Mouse (Mus musculus) MEL (cell line): ENCODE results near the gene Camta2. TPM values are rescaled to one million over a fixed set of nuclear protein-coding genes. Genes with fewer than 3 reads are reported as not detected.

Experiments
- DNase-seq: peaks from one replicate; pipeline ENCODE4 v3.0.0; 2011; ENCODE audit warnings: low read depth, low spot score
- H3K27ac ChIP-seq: 2 replicates; pipeline ENCODE4 v1.5.1; 2012; ENCODE audit warnings: low read depth, mild to moderate bottlenecking, control low read depth, low read length, moderate library complexity; ENCODE audit not compliant: control insufficient read depth
- H3K27me3 ChIP-seq, 2 experiments: fragments of 150-350 bp in 1 of 2; sonication (generic) in 1 of 2; 2 replicates each; pipeline ENCODE4 v1.6.1; 2012; ENCODE audit warnings: low read length in 2 of 2, mild to moderate bottlenecking in 2 of 2, improper control_type of control experiment in 1 of 2, moderate library complexity in 1 of 2; ENCODE audit not compliant: insufficient read depth in 2 of 2, control insufficient read depth in 1 of 2
- H3K36me3 ChIP-seq, 2 experiments: 2 replicates each; pipeline ENCODE4 v1.6.1; 2012 to 2014; ENCODE audit warnings: low read length in 2 of 2, improper control_type of control experiment in 1 of 2, inconsistent platforms in 1 of 2, mild to moderate bottlenecking in 1 of 2; ENCODE audit not compliant: insufficient read depth in 2 of 2, control insufficient read depth in 1 of 2
- H3K4me1 ChIP-seq, 2 experiments: fragments of 150-350 bp in 1 of 2; sonication (generic) in 1 of 2; 2 replicates each; pipeline ENCODE4 v1.6.1; 2012; ENCODE audit warnings: low read length in 2 of 2, improper control_type of control experiment in 1 of 2, mild to moderate bottlenecking in 1 of 2; ENCODE audit not compliant: insufficient read depth in 2 of 2, control insufficient read depth in 1 of 2
- H3K4me3 ChIP-seq, 2 experiments: fragments of 150-350 bp in 1 of 2; sonication (generic) in 1 of 2; 2 replicates each; pipeline ENCODE4 v1.5.1; 2012; ENCODE audit warnings: low read depth in 2 of 2, low read length in 2 of 2, mild to moderate bottlenecking in 2 of 2, moderate library complexity in 2 of 2, control low read depth in 1 of 2, improper control_type of control experiment in 1 of 2; ENCODE audit not compliant: control insufficient read depth in 1 of 2, insufficient read depth in 1 of 2
- H3K79me2 ChIP-seq: 2 replicates; pipeline ENCODE4 v1.6.1; 2012; ENCODE audit warnings: mild to moderate bottlenecking, low read length, moderate library complexity; ENCODE audit not compliant: control insufficient read depth, poor library complexity, insufficient read depth
- H3K9ac ChIP-seq: 2 replicates; pipeline ENCODE4 v1.6.1; 2012; ENCODE audit warnings: low read depth, mild to moderate bottlenecking, control low read depth, low read length, moderate library complexity; ENCODE audit not compliant: control insufficient read depth, poor library complexity, severe bottlenecking
- H3K9me3 ChIP-seq: fragments of 150-350 bp; sonication (generic); replicated peaks from 2 replicates; pipeline ENCODE4 v1.6.1; 2012; ENCODE audit warnings: mild to moderate bottlenecking, low read length, improper control_type of control experiment, moderate library complexity; ENCODE audit not compliant: insufficient read depth
- BHLHE40 ChIP-seq: IDR thresholded peaks from 2 replicates; pipeline ENCODE4 v1.6.1; 2012; ENCODE audit warnings: low read depth, mild to moderate bottlenecking, inconsistent platforms, low read length, improper control_type of control experiment, borderline replicate concordance
- CHD1 ChIP-seq: IDR thresholded peaks from 2 replicates; pipeline ENCODE4 v1.6.1; 2012; ENCODE audit warnings: low read depth, mild to moderate bottlenecking, inconsistent platforms, low read length, improper control_type of control experiment
- CHD2 ChIP-seq: IDR thresholded peaks from 2 replicates; pipeline ENCODE4 v1.6.1; 2011; ENCODE audit warnings: low read length, improper control_type of control experiment
- CTCF ChIP-seq, 3 experiments: IDR thresholded peaks in 2 of 3; conservative IDR thresholded peaks in 1 of 3; 2 replicates each; pipeline ENCODE4 v1.5.1; 2011 to 2012; ENCODE audit warnings: low read length in 3 of 3, low read depth in 2 of 3, mild to moderate bottlenecking in 2 of 3, improper control_type of control experiment in 1 of 3, inconsistent platforms in 1 of 3, mixed read lengths in 1 of 3, moderate library complexity in 1 of 3; ENCODE audit not compliant: control insufficient read depth in 1 of 3, insufficient read depth in 1 of 3, poor library complexity in 1 of 3, severe bottlenecking in 1 of 3
- E2F4 ChIP-seq: IDR thresholded peaks from 2 replicates; pipeline ENCODE4 v1.6.1; 2011; ENCODE audit warnings: low read depth, low read length, improper control_type of control experiment, borderline replicate concordance
- ELF1 ChIP-seq: IDR thresholded peaks from 2 replicates; pipeline ENCODE4 v1.6.1; 2014; ENCODE audit warnings: low read depth, mild to moderate bottlenecking, inconsistent platforms, low read length, improper control_type of control experiment, moderate library complexity
- ETS1 ChIP-seq: IDR thresholded peaks from 2 replicates; pipeline ENCODE4 v1.6.1; 2012; ENCODE audit warnings: low read depth, mild to moderate bottlenecking, inconsistent platforms, low read length, improper control_type of control experiment, moderate library complexity
- GABPA ChIP-seq: IDR thresholded peaks from 2 replicates; pipeline ENCODE4 v1.6.1; 2012; ENCODE audit warnings: low read depth, mild to moderate bottlenecking, inconsistent platforms, low read length, improper control_type of control experiment, moderate library complexity
- GATA1 ChIP-seq: IDR thresholded peaks from 2 replicates; pipeline ENCODE4 v1.6.1; 2011; ENCODE audit warnings: low read depth, low read length, improper control_type of control experiment
- JUND ChIP-seq: IDR thresholded peaks from 2 replicates; pipeline ENCODE4 v1.6.1; 2011; ENCODE audit warnings: low read depth, mild to moderate bottlenecking, improper control_type of control experiment, low read length
- KAT2A ChIP-seq: conservative IDR thresholded peaks from 2 replicates; pipeline ENCODE4 v1.6.1; 2012; ENCODE audit warnings: low read depth, low read length, improper control_type of control experiment, inconsistent platforms
- MAFK ChIP-seq: IDR thresholded peaks from 2 replicates; pipeline ENCODE4 v1.6.1; 2011; ENCODE audit warnings: low read depth, mild to moderate bottlenecking, low read length, improper control_type of control experiment, borderline replicate concordance
- MXI1 ChIP-seq: IDR thresholded peaks from 2 replicates; pipeline ENCODE4 v1.6.1; 2011; ENCODE audit warnings: mild to moderate bottlenecking, low read depth, low read length, improper control_type of control experiment
- MYB ChIP-seq: IDR thresholded peaks from 2 replicates; pipeline ENCODE4 v1.6.1; 2011; ENCODE audit warnings: mild to moderate bottlenecking, low read depth, low read length, improper control_type of control experiment
- MYC ChIP-seq: IDR thresholded peaks from 2 replicates; pipeline ENCODE4 v1.6.1; 2011; ENCODE audit warnings: low read depth, mild to moderate bottlenecking, low read length, improper control_type of control experiment, moderate library complexity
- NELFE ChIP-seq: IDR thresholded peaks from 2 replicates; pipeline ENCODE4 v1.6.1; 2011; ENCODE audit warnings: low read depth, low read length, improper control_type of control experiment
- NRF1 ChIP-seq: IDR thresholded peaks from 2 replicates; pipeline ENCODE4 v1.6.1; 2014; ENCODE audit warnings: low read depth, mild to moderate bottlenecking, inconsistent platforms, low read length, improper control_type of control experiment, moderate library complexity; ENCODE audit not compliant: poor library complexity, insufficient read depth, severe bottlenecking
- POLR2A ChIP-seq, 2 experiments: IDR thresholded peaks; 2 replicates each; pipeline ENCODE4 v1.6.1; 2011 to 2012; ENCODE audit warnings: low read length in 2 of 2, mild to moderate bottlenecking in 2 of 2, control low read depth in 1 of 2, improper control_type of control experiment in 1 of 2, low read depth in 1 of 2, moderate library complexity in 1 of 2; ENCODE audit not compliant: control insufficient read depth in 1 of 2, insufficient read depth in 1 of 2, poor library complexity in 1 of 2
- POLR2AphosphoS5 ChIP-seq: IDR thresholded peaks from 2 replicates; pipeline ENCODE4 v1.6.1; 2012; ENCODE audit warnings: low read depth, borderline replicate concordance, mild to moderate bottlenecking, inconsistent platforms, low read length, moderate library complexity, mixed read lengths
- RCOR1 ChIP-seq: IDR thresholded peaks from 2 replicates; pipeline ENCODE4 v1.6.1; 2012; ENCODE audit warnings: low read depth, mild to moderate bottlenecking, inconsistent platforms, low read length, improper control_type of control experiment
- TCF12 ChIP-seq: IDR thresholded peaks from 2 replicates; pipeline ENCODE4 v1.6.1; 2014; ENCODE audit warnings: low read depth, mild to moderate bottlenecking, inconsistent platforms, low read length, improper control_type of control experiment, moderate library complexity
- USF1 ChIP-seq: IDR thresholded peaks from 2 replicates; pipeline ENCODE4 v1.6.1; 2014; ENCODE audit warnings: low read depth, mild to moderate bottlenecking, inconsistent platforms, low read length, improper control_type of control experiment, moderate library complexity
- USF2 ChIP-seq, 2 experiments: IDR thresholded peaks; 2 replicates each; pipeline ENCODE4 v1.6.1; 2011 to 2012; ENCODE audit warnings: improper control_type of control experiment in 2 of 2, low read length in 2 of 2, borderline replicate concordance in 1 of 2, inconsistent platforms in 1 of 2, low read depth in 1 of 2, mild to moderate bottlenecking in 1 of 2; ENCODE audit not compliant: insufficient read depth in 1 of 2
- ZKSCAN1 ChIP-seq: IDR thresholded peaks from 2 replicates; pipeline ENCODE4 v1.6.1; 2012; ENCODE audit warnings: low read depth, mild to moderate bottlenecking, inconsistent platforms, low read length, improper control_type of control experiment, moderate library complexity
- ZMIZ1 ChIP-seq: IDR thresholded peaks from 2 replicates; pipeline ENCODE4 v1.6.1; 2012; ENCODE audit warnings: low read depth, mild to moderate bottlenecking, inconsistent platforms, low read length, improper control_type of control experiment, moderate library complexity
- ZNF384 ChIP-seq: IDR thresholded peaks from 2 replicates; pipeline ENCODE4 v1.6.1; 2012; ENCODE audit warnings: low read depth, mild to moderate bottlenecking, inconsistent platforms, low read length, improper control_type of control experiment
- polyA plus RNA-seq, 2 experiments: library from polyadenylated mRNA; stranded (reverse) in 1 of 2; unstranded in 1 of 2; fragments of >175 nt in 1 of 2; fragments of >200 nt in 1 of 2; gene quantifications; 2 replicates each; pipeline versions ENCODE4 v1.2.1 to v1.2.4; 2012; ENCODE audit warnings: low replicate concordance in 2 of 2, low read depth in 1 of 2; ENCODE audit not compliant: insufficient read length in 2 of 2, insufficient read depth in 1 of 2, missing spikeins in 1 of 2
- total RNA-seq: library from RNA; depleted of rRNA; stranded (reverse); fragments of 300-350 nt; gene quantifications from 2 replicates; pipeline ENCODE4 v1.2.3, GENCODE M21; 2012

Camta2 gene
- total and polyA plus RNA-seq, 3 experiments: 1.9 to 15.0 TPM; not detected in 1

- TF ChIP-seq MYB: no peak
- TF ChIP-seq CTCF (IDR thresholded peaks at IDR 0.05 in 2 of 3, conservative IDR thresholded peaks at IDR 0.05 in 1 of 3; ENCODE audit: control insufficient read depth in 1 of 3, insufficient read depth in 1 of 3, low read depth in 2 of 3, low read length in 3 of 3, poor library complexity in 1 of 3, severe bottlenecking in 1 of 3): no peak
- TF ChIP-seq MAFK: no peak
- TF ChIP-seq MXI1: no peak
These were observed 37.4 kb downstream of the Camta2 start (continued) for GRCm38 (mm10) chr11:70650322-70651175.

GRCm38 (mm10) chr11:70649185-70649734, 38.6 kb downstream of the Camta2 start:
- H3K4me3 ChIP-seq: peak overlapping the region; percentile 12 to 15; a peak in 3 of 4 replicates
- TF ChIP-seq BHLHE40 (no peak), USF2 (IDR thresholded peaks at IDR 0.05; ENCODE audit: borderline replicate concordance in 1 of 2, insufficient read depth in 1 of 2, low read depth in 1 of 2, low read length in 2 of 2) (no peak), E2F4 (no peak), NRF1 (no peak), NELFE (no peak), ZKSCAN1 (no peak), MYC (no peak), POLR2AphosphoS5 (0 out of 2 replicates have a peak, but pooled peaks have one; percentile 33)
- peak; percentile 38 for DNase-seq
- H3K27ac ChIP-seq: peak overlapping the region; percentile 95
- H3K4me1 ChIP-seq: peaks cover 12 to 52% of the 10 kb centered on the region in 2 experiments
- peak overlapping the region; percentile 92 for H3K9ac ChIP-seq
- no peaks in the 10 kb centered on the region for H3K9me3 ChIP-seq
- H3K79me2 ChIP-seq: peaks cover 80% of the 10 kb centered on the region
- peaks cover 17 to 54% of the 10 kb centered on the region in 2 experiments for H3K36me3 ChIP-seq
- H3K27me3 ChIP-seq: no peaks in the 10 kb centered on the region

- H3K27me3 ChIP-seq: no peaks in the 10 kb centered on the region
- peaks cover 72% of the 10 kb centered on the region for H3K79me2 ChIP-seq
- H3K36me3 ChIP-seq: peaks cover 17 to 54% of the 10 kb centered on the region in 2 experiments
- peak; percentile 84 for DNase-seq
- peaks cover 12 to 52% of the 10 kb centered on the region in 2 experiments for H3K4me1 ChIP-seq
- no peaks in the 10 kb centered on the region for H3K9me3 ChIP-seq
- peak overlapping the region; percentile 95 for H3K27ac ChIP-seq
- peak overlapping the region; percentile 92 for H3K9ac ChIP-seq
- peak overlapping the region; percentile 54 to 83 for H3K4me3 ChIP-seq
- TF ChIP-seq TCF12 (peak; percentile 83), ELF1 (no peak), GATA1 (peak; percentile 90), POLR2AphosphoS5 (no peak), MXI1 (no peak), ETS1 (peak; percentile 62), POLR2A (IDR thresholded peaks at IDR 0.05; ENCODE audit: control insufficient read depth in 1 of 2, insufficient read depth in 1 of 2, low read depth in 1 of 2, low read length in 2 of 2, poor library complexity in 1 of 2) (no peak), ZNF384 (no peak; the same call in 1 of the 2 replicates), CHD1 (0 out of 2 replicates have a peak, but pooled peaks have one; percentile 13), ZKSCAN1 (no peak), RCOR1 (peak; percentile 75), USF1 (no peak), MAFK (0 out of 2 replicates have a peak, but pooled peaks have one; percentile 13), JUND (no peak), ZMIZ1 (no peak; the same call in 1 of the 2 replicates), KAT2A (no peak), CHD2 (no peak; the same call in 1 of the 2 replicates), GABPA (no peak), MYB (no peak)
These were observed 39.4 kb downstream of the Camta2 start for GRCm38 (mm10) chr11:70648512-70648911.
